Mouse (Mus musculus) heart, embryonic 11.5 days (tissue): ENCODE measurements around the gene Ccdc60. TPM values are rescaled to one million over a fixed set of nuclear protein-coding genes. Genes with fewer than 3 reads are reported as not detected.
"Not testable (repeated sequence)": the region's sequence is repeated elsewhere in the genome, so short reads cannot be mapped to it uniquely, and the experiment has no call there.

Source experiments
- ATAC-seq: fragments of 200-750 bp; cut with Nextera tagmentation; replicated peaks from 2 replicates; pipeline ENCODE4 v1.8.0; 2017; ENCODE audit warnings: moderate library complexity; ENCODE audit not compliant: insufficient number of reproducible peaks, low FRiP score, low TSS enrichment
- H3K27ac ChIP-seq: fragments of 300-500 bp; sonication (generic); 2 replicates; pipeline ENCODE4 v1.5.1; 2014; ENCODE audit warnings: mild to moderate bottlenecking, low read depth, low read length
- H3K27me3 ChIP-seq: fragments of 300-500 bp; sonication (generic); 2 replicates; pipeline ENCODE4 v1.6.1; 2014; ENCODE audit warnings: mild to moderate bottlenecking, low read length, mixed read lengths; ENCODE audit not compliant: control insufficient read depth, insufficient read depth
- H3K36me3 ChIP-seq: fragments of 300-500 bp; sonication (generic); 2 replicates; pipeline ENCODE4 v1.6.1; 2014; ENCODE audit warnings: mild to moderate bottlenecking, low read length, moderate library complexity, mixed read lengths; ENCODE audit not compliant: control insufficient read depth, insufficient read depth
- H3K4me1 ChIP-seq: fragments of 300-500 bp; sonication (generic); 2 replicates; pipeline ENCODE4 v1.6.1; 2014; ENCODE audit warnings: low read length; ENCODE audit not compliant: control insufficient read depth, insufficient read depth
- H3K4me2 ChIP-seq: fragments of 300-500 bp; sonication (generic); 2 replicates; pipeline ENCODE4 v1.6.1; 2014; ENCODE audit warnings: mild to moderate bottlenecking, moderate library complexity
- H3K4me3 ChIP-seq: fragments of 300-500 bp; sonication (generic); 2 replicates; pipeline ENCODE4 v1.5.1; 2014; ENCODE audit warnings: low read depth, low read length
- H3K9ac ChIP-seq: fragments of 300-500 bp; sonication (generic); 2 replicates; pipeline ENCODE4 v1.6.1; 2014; ENCODE audit warnings: mild to moderate bottlenecking, low read depth, low read length, moderate library complexity
- H3K9me3 ChIP-seq: fragments of 300-500 bp; sonication (generic); replicated peaks from 2 replicates; pipeline ENCODE4 v1.6.1; 2016; ENCODE audit warnings: low read length; ENCODE audit not compliant: control insufficient read depth
- WGBS: fragments of 180-500 bp; shearing (Covaris S2); extraction: QIAGEN DNeasy Blood & Tissue Kit; methylation state at CpG from one replicate; pipeline ENCODE4 v1.1.7; 2014; ENCODE audit not compliant: insufficient replicate concordance; 5-methylcytosine and 5-hydroxymethylcytosine counted together
- polyA plus RNA-seq: library from polyadenylated mRNA; unstranded; fragments of >200 nt; fragmentation: Nextera tagmentation; extraction: Ambion mirVana; gene quantifications from 2 replicates; pipeline ENCODE4 v1.2.1, GENCODE M21; 2014

Ccdc60 gene
- polyA plus RNA-seq, 1 experiment from 2014 or later: 0.93 TPM

GRCm38 (mm10) chr5:116192693-116193092, 96.1 kb downstream of the Ccdc60 start:
- H3K4me1 ChIP-seq: no peaks in the 10 kb centered on the region
- WGBS: 59% methylated on average over 9 of the region's 9 CpGs

GRCm38 (mm10) chr5:116191596-116191995, 97.2 kb downstream of the Ccdc60 start:
- no peak for ATAC-seq
- H3K9ac ChIP-seq: no peak overlapping the region
- H3K9me3 ChIP-seq: no peaks in the 10 kb centered on the region
- no peak overlapping the region for H3K4me2 ChIP-seq
- WGBS: 77% methylated on average over 3 of the region's 3 CpGs
- no peak overlapping the region for H3K27ac ChIP-seq
- H3K4me1 ChIP-seq: no peaks in the 10 kb centered on the region
- H3K36me3 ChIP-seq: no peaks in the 10 kb centered on the region
- H3K4me3 ChIP-seq: no peak overlapping the region
- peaks cover 6% of the 10 kb centered on the region for H3K27me3 ChIP-seq

More at GRCm38 (mm10) chr5:116192693-116193092, 96.1 kb downstream of the Ccdc60 start:
- Histone ChIP-seq H3K36me3 (no peaks in the 10 kb centered on the region), H3K9ac (no peak overlapping the region), H3K4me2 (no peak overlapping the region), H3K9me3 (no peaks in the 10 kb centered on the region), H3K27me3 (peaks cover 6% of the 10 kb centered on the region), H3K27ac (no peak overlapping the region), H3K4me3 (no peak overlapping the region)
- no peak for ATAC-seq

- Histone ChIP-seq H3K9me3 (no peaks in the 10 kb centered on the region), H3K27ac (no peak overlapping the region), H3K4me2 (no peak overlapping the region), H3K4me1 (no peaks in the 10 kb centered on the region), H3K4me3 (no peak overlapping the region), H3K27me3 (peaks cover 6% of the 10 kb centered on the region), H3K9ac (no peak overlapping the region), H3K36me3 (no peaks in the 10 kb centered on the region)
- no peak for ATAC-seq
- 24% methylated on average over 6 of the region's 6 CpGs for WGBS
Observed at GRCm38 (mm10) chr5:116189818-116190217, 99.0 kb downstream of the Ccdc60 start.

- Histone ChIP-seq H3K4me2 (peak overlapping the region; percentile 14; the same call in 1 of the 2 replicates), H3K36me3 (no peaks in the 10 kb centered on the region), H3K9me3 (no peaks in the 10 kb centered on the region), H3K27ac (no peak overlapping the region), H3K27me3 (no peaks in the 10 kb centered on the region), H3K9ac (no peak overlapping the region), H3K4me3 (no peak overlapping the region), H3K4me1 (peaks cover 4% of the 10 kb centered on the region; the same call in 1 of the 2 replicates)
- ATAC-seq: no peak
- WGBS: 9% methylated on average over 13 of the region's 13 CpGs
Observed at GRCm38 (mm10) chr5:116180594-116180993, 108.2 kb downstream of the Ccdc60 start.

- 84% methylated on average over 6 of the region's 6 CpGs for WGBS
- H3K4me3 ChIP-seq: no peak overlapping the region
- ATAC-seq: no peak
Observed at GRCm38 (mm10) chr5:116171721-116172120, 117.1 kb downstream of the Ccdc60 start.

GRCm38 (mm10) chr5:116166965-116167364, 121.8 kb downstream of the Ccdc60 start:
- Histone ChIP-seq H3K36me3 (no peaks in the 10 kb centered on the region), H3K4me3 (no peak overlapping the region), H3K9me3 (no peaks in the 10 kb centered on the region), H3K4me2 (no peak overlapping the region), H3K27me3 (no peaks in the 10 kb centered on the region), H3K9ac (no peak overlapping the region), H3K27ac (no peak overlapping the region), H3K4me1 (no peaks in the 10 kb centered on the region)
- no peak for ATAC-seq
- WGBS: 75% methylated on average over 13 of the region's 13 CpGs

More at GRCm38 (mm10) chr5:116171721-116172120, 117.1 kb downstream of the Ccdc60 start:
- no peaks in the 10 kb centered on the region for H3K36me3 ChIP-seq
- no peak overlapping the region for H3K27ac ChIP-seq
- no peaks in the 10 kb centered on the region for H3K27me3 ChIP-seq
- no peaks in the 10 kb centered on the region for H3K9me3 ChIP-seq
- H3K4me2 ChIP-seq: no peak overlapping the region
- H3K4me1 ChIP-seq: no peaks in the 10 kb centered on the region
- H3K9ac ChIP-seq: no peak overlapping the region

GRCm38 (mm10) chr5:116165203-116165888, 123.4 kb downstream of the Ccdc60 start:
- Histone ChIP-seq H3K4me3 (no peak overlapping the region), H3K4me2 (no peak overlapping the region), H3K9me3 (no peaks in the 10 kb centered on the region), H3K27me3 (no peaks in the 10 kb centered on the region), H3K36me3 (no peaks in the 10 kb centered on the region), H3K9ac (no peak overlapping the region), H3K4me1 (no peaks in the 10 kb centered on the region), H3K27ac (no peak overlapping the region)
- ATAC-seq: no peak
- WGBS: 70% methylated on average over 11 of the region's 11 CpGs

GRCm38 (mm10) chr5:116154811-116155210, 134.0 kb downstream of the Ccdc60 start:
- no peak overlapping the region for H3K9ac ChIP-seq
- H3K4me1 ChIP-seq: no peaks in the 10 kb centered on the region
- WGBS: 17% methylated on average over 2 of the region's 2 CpGs
- ATAC-seq: no peak
- no peak overlapping the region for H3K4me2 ChIP-seq
- H3K27me3 ChIP-seq: no peaks in the 10 kb centered on the region
- no peak overlapping the region for H3K4me3 ChIP-seq
- H3K9me3 ChIP-seq: no peaks in the 10 kb centered on the region
- H3K36me3 ChIP-seq: no peaks in the 10 kb centered on the region
- no peak overlapping the region for H3K27ac ChIP-seq

- not testable (repeated sequence) for H3K4me3 ChIP-seq, H3K9me3 ChIP-seq, ATAC-seq
Observed at GRCm38 (mm10) chr5:116146446-116146845, 142.3 kb downstream of the Ccdc60 start.

More at GRCm38 (mm10) chr5:116146446-116146845, 142.3 kb downstream of the Ccdc60 start:
- not testable (repeated sequence) for H3K4me2 ChIP-seq, H3K4me1 ChIP-seq, H3K9ac ChIP-seq, H3K27ac ChIP-seq, H3K36me3 ChIP-seq
- H3K27me3 ChIP-seq: peaks cover 18% of the 10 kb centered on the region
